Mouse (Mus musculus) embryonic facial prominence, embryonic 12.5 days (tissue): Measurements from ENCODE around the gene Prrc2b. TPM values are rescaled to one million over a fixed set of nuclear protein-coding genes. Genes with fewer than 3 reads are reported as not detected.

Source experiments
- ATAC-seq: fragments of 200-750 bp; cut with Nextera tagmentation; 2 replicates; pipeline ENCODE4 v1.8.0; 2017; ENCODE audit not compliant: insufficient number of reproducible peaks, insufficient read depth, low FRiP score, low TSS enrichment
- H3K27ac ChIP-seq: fragments of 300-500 bp; sonication (generic); 2 replicates; pipeline ENCODE4 v1.5.1; 2016; ENCODE audit warnings: mild to moderate bottlenecking
- H3K27me3 ChIP-seq: fragments of 300-500 bp; sonication (generic); 2 replicates; pipeline ENCODE4 v1.6.1; 2016; ENCODE audit warnings: mild to moderate bottlenecking, moderate library complexity
- H3K36me3 ChIP-seq: fragments of 300-500 bp; sonication (generic); 2 replicates; pipeline ENCODE4 v1.6.1; 2016; ENCODE audit warnings: mild to moderate bottlenecking
- H3K4me1 ChIP-seq: fragments of 300-500 bp; sonication (generic); 2 replicates; pipeline ENCODE4 v1.6.1; 2016
- H3K4me2 ChIP-seq: fragments of 300-500 bp; sonication (generic); replicated peaks from 2 replicates; pipeline ENCODE4 v1.6.1; 2016; ENCODE audit warnings: mild to moderate bottlenecking, moderate library complexity
- H3K4me3 ChIP-seq: fragments of 300-500 bp; sonication (generic); 2 replicates; pipeline ENCODE4 v1.5.1; 2016; ENCODE audit warnings: mild to moderate bottlenecking
- H3K9ac ChIP-seq: fragments of 300-500 bp; sonication (generic); 2 replicates; pipeline ENCODE4 v1.6.1; 2016; ENCODE audit warnings: mild to moderate bottlenecking, moderate library complexity
- H3K9me3 ChIP-seq: fragments of 300-500 bp; sonication (generic); 2 replicates; pipeline ENCODE4 v1.6.1; 2016; ENCODE audit warnings: mild to moderate bottlenecking, moderate library complexity
- WGBS: fragments of 180-500 bp; shearing (Covaris S2); methylation state at CpG from one replicate; pipeline ENCODE4 v1.1.7; 2016; 5-methylcytosine and 5-hydroxymethylcytosine counted together
- polyA plus RNA-seq: library from polyadenylated mRNA; unstranded; fragments of >200 nt; fragmentation: Nextera tagmentation; extraction: Ambion mirVana; gene quantifications from 2 replicates; pipeline ENCODE4 v1.2.1, GENCODE M21; 2016

Prrc2b gene
- polyA plus RNA-seq, 1 experiment from 2014 or later = 83.2 TPM

DNA sequence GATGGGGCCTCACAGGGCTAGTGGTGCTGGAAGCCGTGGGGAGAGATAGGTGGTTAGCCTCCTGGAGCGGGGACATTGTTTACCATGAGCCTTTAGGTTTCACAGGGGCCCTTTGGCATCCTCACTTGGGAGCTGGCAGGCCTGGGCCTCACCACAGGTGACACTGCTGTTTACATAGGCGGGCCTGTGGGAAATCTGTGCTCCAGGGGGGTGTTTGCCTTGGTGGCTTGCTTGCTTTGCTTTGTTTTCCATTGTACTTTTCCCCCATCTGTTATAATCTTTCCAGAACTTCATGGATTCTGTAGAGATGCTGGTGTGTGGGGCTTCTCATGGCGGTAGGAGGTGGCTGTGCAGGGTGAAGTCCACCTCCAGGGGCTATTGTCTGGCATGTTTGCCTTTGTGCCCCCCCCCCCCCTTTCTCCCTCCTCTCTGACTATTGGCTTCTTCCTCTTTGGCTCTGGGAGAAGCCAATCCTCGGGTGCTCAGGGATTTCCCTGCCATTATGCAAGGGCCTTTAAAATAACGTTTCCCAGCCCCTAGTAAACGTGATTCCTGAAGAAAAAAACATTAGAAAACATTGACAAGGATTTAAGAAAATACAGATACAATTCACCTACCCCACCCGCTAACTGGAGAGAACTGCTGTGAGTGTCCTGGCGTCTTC, 3.6 kb downstream of the Prrc2b start:
- H3K4me1 ChIP-seq = peaks cover 78% of the 10 kb centered on the region

DNA sequence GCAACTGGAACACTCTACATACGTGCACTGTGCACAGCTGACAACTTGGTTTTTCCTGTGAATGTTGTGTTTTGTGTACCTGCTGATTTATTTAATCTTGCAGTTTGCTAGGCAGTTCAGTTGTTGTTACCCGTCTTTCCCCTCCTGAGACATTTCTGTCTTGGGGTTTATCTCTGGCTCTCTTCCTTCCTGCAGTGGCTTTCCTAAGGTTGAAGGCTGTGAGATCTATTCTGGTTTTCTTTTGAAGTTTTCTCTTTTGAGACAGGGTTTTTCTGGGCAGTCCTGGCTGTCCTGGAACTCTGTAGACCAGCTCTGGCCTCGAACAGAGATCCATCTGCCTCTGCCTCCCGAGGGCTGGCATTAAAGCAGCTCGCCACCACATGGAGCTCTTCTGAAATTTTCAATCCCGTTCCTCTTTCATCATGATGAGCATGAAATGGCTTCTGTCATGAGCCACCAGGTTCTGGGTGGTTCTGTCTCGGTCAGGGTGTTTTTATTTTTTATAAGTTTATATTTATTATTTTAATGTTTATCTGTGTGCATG, 4.2 kb downstream of the Prrc2b start:
- Histone ChIP-seq H3K36me3 (peaks cover 6% of the 10 kb centered on the region), H3K4me2 (peak overlapping the region; percentile 94; the same call in 1 of the 2 replicates), H3K9ac (no peak overlapping the region), H3K27ac (no peak overlapping the region), H3K4me3 (no peak overlapping the region), H3K4me1 (peaks cover 80% of the 10 kb centered on the region), H3K27me3 (no peaks in the 10 kb centered on the region), H3K9me3 (no peaks in the 10 kb centered on the region)
- no peak for ATAC-seq
- WGBS = 58% methylated on average over 7 of the region's 7 CpGs

More for the DNA sequence above, 3.6 kb downstream of the Prrc2b start:
- Histone ChIP-seq H3K9ac (peak overlapping the region; percentile 99), H3K4me2 (peak overlapping the region; percentile 94), H3K36me3 (0 out of 2 replicates have a peak, but pooled peaks cover 1% of the 10 kb centered on the region), H3K4me3 (peak overlapping the region; percentile 93), H3K27me3 (no peaks in the 10 kb centered on the region), H3K9me3 (no peaks in the 10 kb centered on the region), H3K27ac (peak overlapping the region; percentile 86)
- ATAC-seq = no peak
- WGBS = 33% methylated on average over 9 of the region's 9 CpGs

DNA sequence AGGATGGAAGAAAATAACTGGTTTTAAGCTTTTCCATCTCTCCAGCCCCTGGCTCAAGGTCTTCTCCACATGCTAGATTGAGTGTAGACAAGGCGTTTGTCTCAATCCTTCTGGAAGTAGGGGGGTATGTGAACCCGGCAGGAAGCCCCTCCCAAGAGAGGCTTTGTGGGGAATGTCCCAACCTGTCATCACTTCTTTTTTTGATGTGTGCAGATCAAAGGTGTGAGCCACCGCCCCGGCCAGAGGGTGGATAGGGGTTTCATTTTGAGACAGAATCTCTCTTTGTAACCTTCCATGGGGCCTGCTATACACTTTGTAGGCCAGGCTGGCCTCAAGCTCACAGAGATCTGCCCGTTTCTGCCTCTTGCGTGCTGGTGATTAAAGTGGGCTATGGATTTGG, 4.7 kb downstream of the Prrc2b start:
- Histone ChIP-seq H3K4me2 (no peak overlapping the region; the same call in 1 of the 2 replicates), H3K27me3 (no peaks in the 10 kb centered on the region), H3K9me3 (no peaks in the 10 kb centered on the region), H3K4me1 (peaks cover 75% of the 10 kb centered on the region), H3K9ac (no peak overlapping the region), H3K36me3 (peaks cover 8% of the 10 kb centered on the region), H3K27ac (0 out of 2 replicates have a peak overlapping the region, but pooled peaks have one; percentile 78), H3K4me3 (no peak overlapping the region)
- ATAC-seq = no peak
- 62% methylated on average over 6 of the region's 6 CpGs for WGBS

DNA sequence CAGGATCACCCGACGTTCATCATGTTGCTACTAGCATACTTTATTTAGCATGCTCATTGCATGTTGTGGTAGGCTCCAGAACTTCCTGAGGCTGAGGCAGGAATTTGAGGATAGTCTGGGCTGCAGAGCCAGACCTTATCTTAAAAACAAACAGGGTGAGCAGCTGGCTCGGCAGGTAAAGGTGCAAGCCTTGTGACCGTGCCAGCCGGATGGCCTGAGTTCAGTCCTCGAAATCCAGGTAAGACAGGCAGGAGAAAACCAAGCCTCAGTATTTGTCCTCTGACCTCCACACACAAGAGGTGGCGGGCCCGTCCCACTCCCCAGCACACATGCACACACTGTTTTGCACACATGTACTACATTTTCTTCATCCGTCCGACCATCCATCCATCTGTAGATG, 5.8 kb downstream of the Prrc2b start:
- Histone ChIP-seq H3K9me3 (no peaks in the 10 kb centered on the region), H3K36me3 (peaks cover 8% of the 10 kb centered on the region), H3K27ac (peak overlapping the region; percentile 78), H3K4me1 (peaks cover 75% of the 10 kb centered on the region), H3K27me3 (no peaks in the 10 kb centered on the region), H3K4me3 (0 out of 2 replicates have a peak overlapping the region, but pooled peaks have one; percentile 1), H3K4me2 (peak overlapping the region; percentile 20), H3K9ac (no peak overlapping the region)
- no peak for ATAC-seq
- WGBS = 41% methylated on average over 10 of the region's 10 CpGs

DNA sequence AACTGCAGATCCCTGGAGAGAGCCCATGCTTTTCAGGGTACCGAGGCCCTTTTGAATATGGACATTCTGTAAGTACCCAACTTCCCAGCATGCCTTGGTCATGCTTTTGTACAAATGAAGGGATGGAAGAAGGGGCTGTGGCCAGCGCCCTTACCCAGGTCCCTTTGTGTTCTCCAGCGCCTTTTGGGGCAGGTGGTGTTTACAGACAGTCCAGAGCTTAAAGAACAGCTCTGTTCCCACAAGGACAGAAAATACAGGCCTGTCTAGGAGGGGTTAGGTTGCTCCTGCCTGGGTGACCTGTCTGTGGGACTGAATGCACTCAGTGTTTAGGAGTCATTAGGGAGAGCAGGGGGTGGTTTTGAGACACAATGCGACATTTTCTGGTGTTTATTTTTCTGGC, 6.4 kb downstream of the Prrc2b start:
- H3K27me3 ChIP-seq = no peaks in the 10 kb centered on the region
- H3K4me1 ChIP-seq = peaks cover 72% of the 10 kb centered on the region
- no peak overlapping the region for H3K4me3 ChIP-seq
- peak overlapping the region; percentile 20; the same call in 1 of the 2 replicates for H3K4me2 ChIP-seq
- ATAC-seq = no peak
- 9% methylated on average over 4 of the region's 4 CpGs for WGBS
- no peaks in the 10 kb centered on the region for H3K9me3 ChIP-seq
- no peak overlapping the region for H3K9ac ChIP-seq
- peak overlapping the region; percentile 78 for H3K27ac ChIP-seq
- peaks cover 8% of the 10 kb centered on the region for H3K36me3 ChIP-seq

DNA sequence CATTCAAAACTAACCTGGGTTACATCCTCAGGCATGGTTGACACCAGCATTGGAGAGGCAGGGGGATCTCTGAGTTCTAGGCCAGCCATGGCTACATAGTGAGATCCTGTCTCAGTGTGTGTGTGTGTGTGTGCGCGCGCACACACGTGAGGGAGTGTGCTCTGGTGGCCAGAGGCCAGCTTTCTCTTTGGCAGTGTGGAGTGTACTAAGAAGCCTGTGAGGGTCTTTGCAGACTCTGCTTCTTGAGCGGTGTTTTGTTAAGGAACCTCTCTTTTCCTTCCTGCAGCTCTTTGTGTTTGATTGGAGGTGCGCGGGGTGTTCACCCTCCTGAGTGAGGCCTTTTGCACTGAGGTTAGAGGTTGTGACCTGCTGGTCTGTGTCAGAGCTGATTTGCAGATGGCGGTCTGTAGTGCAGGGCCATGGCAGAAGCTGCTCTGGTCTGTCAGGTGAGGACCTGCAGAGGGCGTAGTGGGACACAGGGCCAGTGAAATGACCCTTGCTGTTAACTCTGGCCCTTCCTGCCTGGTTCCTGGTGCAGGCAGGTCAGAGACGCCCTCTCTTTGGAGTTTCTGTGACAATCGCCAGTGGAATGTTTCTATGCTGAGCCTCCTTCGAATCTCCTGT, 7.8 kb downstream of the Prrc2b start:
- no peaks in the 10 kb centered on the region for H3K9me3 ChIP-seq
- no peak overlapping the region for H3K4me2 ChIP-seq
- WGBS = 66% methylated on average over 12 of the region's 12 CpGs
- ATAC-seq = no peak
- 0 out of 2 replicates have a peak overlapping the region, but pooled peaks have one; percentile 26 for H3K27ac ChIP-seq
- H3K4me1 ChIP-seq = peaks cover 58% of the 10 kb centered on the region
- peaks cover 8% of the 10 kb centered on the region for H3K36me3 ChIP-seq
- no peaks in the 10 kb centered on the region for H3K27me3 ChIP-seq
- no peak overlapping the region for H3K9ac ChIP-seq
- no peak overlapping the region for H3K4me3 ChIP-seq

DNA sequence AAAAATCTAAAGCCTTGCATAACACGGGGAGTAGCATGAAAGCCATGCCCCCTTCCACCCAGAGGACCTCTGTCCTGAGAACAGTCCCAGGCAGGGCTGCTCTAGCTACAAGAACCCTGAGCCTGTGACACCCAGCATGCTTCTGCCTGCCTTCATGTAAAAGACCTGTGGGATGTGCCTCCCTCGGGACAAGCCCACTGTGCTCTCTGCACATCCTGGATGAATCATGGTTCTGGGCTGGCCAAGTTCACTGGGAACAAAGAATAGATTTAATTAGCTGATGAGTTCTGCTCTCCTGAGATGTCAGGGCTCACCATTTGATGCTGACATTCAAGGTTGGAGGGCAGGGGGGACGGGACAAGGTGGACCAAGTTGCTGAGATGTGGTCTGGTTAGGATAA, 9.6 kb downstream of the Prrc2b start:
- peaks cover 8% of the 10 kb centered on the region for H3K36me3 ChIP-seq
- no peaks in the 10 kb centered on the region for H3K27me3 ChIP-seq
- WGBS = 95% methylated on average over 3 of the region's 3 CpGs
- H3K4me3 ChIP-seq = no peak overlapping the region
- H3K4me2 ChIP-seq = no peak overlapping the region
- ATAC-seq = no peak
- no peak overlapping the region for H3K27ac ChIP-seq
- H3K9me3 ChIP-seq = no peaks in the 10 kb centered on the region
- H3K4me1 ChIP-seq = peaks cover 49% of the 10 kb centered on the region
- no peak overlapping the region for H3K9ac ChIP-seq

DNA sequence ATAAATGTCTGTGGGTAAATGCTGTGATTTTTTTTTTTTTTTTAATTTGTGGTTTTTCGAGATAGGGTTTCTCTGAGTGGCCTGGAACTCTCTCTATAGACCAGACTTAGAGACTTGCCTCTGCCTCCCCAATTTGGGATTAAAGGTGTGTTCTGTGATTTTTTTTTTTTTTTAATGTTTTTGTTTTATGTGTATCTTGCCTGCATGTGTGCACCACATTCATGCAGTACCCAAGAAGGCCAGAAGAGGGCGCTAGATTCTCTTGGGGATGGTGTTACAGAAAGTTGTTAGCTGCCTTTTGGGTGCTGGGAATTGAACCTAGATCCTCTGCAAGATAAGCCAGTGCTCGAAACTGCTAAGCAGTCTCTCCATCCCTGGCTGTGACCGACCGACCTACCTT, 10.1 kb downstream of the Prrc2b start:
- H3K4me2 ChIP-seq = no peak overlapping the region
- H3K4me1 ChIP-seq = peaks cover 47% of the 10 kb centered on the region
- no peak overlapping the region for H3K9ac ChIP-seq
- peaks cover 8% of the 10 kb centered on the region for H3K36me3 ChIP-seq
- H3K4me3 ChIP-seq = no peak overlapping the region
- no peak overlapping the region for H3K27ac ChIP-seq
- no peak for ATAC-seq
- H3K27me3 ChIP-seq = no peaks in the 10 kb centered on the region
- H3K9me3 ChIP-seq = no peaks in the 10 kb centered on the region
- 83% methylated on average over 5 of the region's 5 CpGs for WGBS

DNA sequence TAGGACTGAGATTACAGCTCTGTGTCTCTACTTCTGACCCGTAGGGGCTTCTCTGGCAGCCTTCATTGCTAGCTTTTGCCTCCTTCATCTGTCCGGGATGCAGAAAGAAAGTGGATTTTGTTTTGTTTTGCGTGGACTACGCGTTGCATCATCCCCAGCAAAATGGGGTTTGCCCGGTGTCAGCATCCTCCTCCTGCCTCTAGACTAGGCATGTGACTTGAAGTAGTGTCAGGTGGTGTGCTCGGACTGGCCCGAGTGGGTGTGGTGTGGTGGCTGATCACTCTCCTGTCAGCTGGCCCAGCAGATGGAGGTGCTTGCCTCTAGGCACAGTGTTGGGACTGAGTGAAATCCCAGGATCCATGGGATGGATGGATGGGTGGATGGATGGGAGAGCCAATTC, 11.2 kb downstream of the Prrc2b start:
- Histone ChIP-seq H3K4me2 (no peak overlapping the region), H3K4me3 (no peak overlapping the region), H3K27me3 (no peaks in the 10 kb centered on the region), H3K9ac (no peak overlapping the region), H3K9me3 (no peaks in the 10 kb centered on the region), H3K36me3 (peaks cover 8% of the 10 kb centered on the region), H3K4me1 (peaks cover 47% of the 10 kb centered on the region), H3K27ac (no peak overlapping the region)
- ATAC-seq = no peak
- 95% methylated on average over 8 of the region's 8 CpGs for WGBS

DNA sequence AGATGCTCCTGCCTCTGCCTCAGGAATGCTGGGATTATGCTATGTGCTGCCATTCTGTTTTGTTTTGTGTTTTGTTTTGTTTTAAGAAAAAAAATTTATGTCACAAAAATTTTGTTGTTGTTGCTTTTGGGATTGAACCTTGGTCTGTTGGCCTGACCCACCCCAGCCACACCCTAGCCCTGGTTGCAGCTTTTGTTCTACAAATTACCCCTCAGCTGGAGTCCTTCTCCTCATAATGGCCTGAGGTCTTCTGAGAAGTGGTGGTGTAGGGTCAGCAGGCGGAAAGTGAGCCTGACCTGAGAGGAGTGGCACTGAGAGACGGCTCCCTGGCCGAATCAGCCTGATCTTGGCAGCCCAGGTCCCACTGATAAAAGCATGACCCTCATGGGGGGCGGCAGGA, 11.8 kb downstream of the Prrc2b start:
- 77% methylated on average over 4 of the region's 4 CpGs for WGBS
- Histone ChIP-seq H3K27ac (no peak overlapping the region), H3K9ac (no peak overlapping the region), H3K36me3 (peaks cover 8% of the 10 kb centered on the region), H3K4me3 (no peak overlapping the region), H3K4me2 (no peak overlapping the region), H3K9me3 (no peaks in the 10 kb centered on the region), H3K4me1 (peaks cover 47% of the 10 kb centered on the region), H3K27me3 (no peaks in the 10 kb centered on the region)
- ATAC-seq = no peak

DNA sequence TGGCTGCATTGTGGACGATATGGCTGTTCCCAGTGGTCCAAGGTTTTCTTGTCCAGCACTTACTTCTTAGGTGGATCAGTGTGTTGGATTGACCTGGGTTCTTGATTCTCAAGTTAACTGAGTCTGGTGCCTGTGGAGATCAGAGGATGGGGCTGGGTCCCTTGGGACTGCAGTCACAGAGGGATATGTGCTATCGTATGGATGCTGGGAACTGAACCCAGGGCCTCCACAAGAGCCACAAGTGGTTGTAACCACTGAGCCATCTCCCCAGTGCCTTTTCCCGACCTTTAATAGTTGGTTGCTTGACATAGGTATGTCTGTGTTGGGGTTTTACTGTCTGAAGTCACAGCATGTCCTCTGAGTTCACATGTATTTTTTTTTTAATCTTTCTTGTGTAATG, 12.2 kb downstream of the Prrc2b start:
- WGBS = 96% methylated on average over 3 of the region's 3 CpGs
- Histone ChIP-seq H3K4me2 (no peak overlapping the region), H3K36me3 (peaks cover 8% of the 10 kb centered on the region), H3K9ac (no peak overlapping the region), H3K27ac (no peak overlapping the region), H3K27me3 (no peaks in the 10 kb centered on the region), H3K4me3 (no peak overlapping the region), H3K4me1 (peaks cover 48% of the 10 kb centered on the region), H3K9me3 (no peaks in the 10 kb centered on the region)
- ATAC-seq = no peak

DNA sequence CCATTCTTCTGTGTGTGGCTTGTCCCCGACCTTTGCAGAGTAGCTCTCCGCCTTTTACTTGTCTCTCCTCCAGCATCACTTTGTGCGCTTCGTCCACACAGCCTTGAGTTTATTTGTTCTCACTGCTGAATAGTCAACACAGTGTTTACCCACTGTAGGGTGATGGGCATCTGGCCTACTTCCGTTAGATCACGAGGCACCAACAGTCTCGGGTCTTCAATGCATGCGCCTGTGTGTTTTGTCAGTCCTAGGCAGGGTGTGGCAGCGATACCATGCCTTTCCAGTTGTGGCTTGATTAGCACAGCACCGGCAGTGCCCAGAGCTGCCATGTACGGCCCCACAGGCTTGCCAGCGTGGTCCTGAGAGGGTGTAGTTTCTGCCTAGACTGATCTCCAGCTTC, 13.6 kb downstream of the Prrc2b start:
- Histone ChIP-seq H3K9me3 (no peaks in the 10 kb centered on the region), H3K36me3 (peaks cover 6% of the 10 kb centered on the region), H3K27ac (peak overlapping the region; percentile 30; the same call in 1 of the 2 replicates), H3K4me2 (no peak overlapping the region), H3K4me1 (peaks cover 46% of the 10 kb centered on the region), H3K27me3 (no peaks in the 10 kb centered on the region), H3K9ac (no peak overlapping the region), H3K4me3 (no peak overlapping the region)
- WGBS = 79% methylated on average over 12 of the region's 12 CpGs
- ATAC-seq = no peak
